Mouse (Mus musculus): Measurements from ENCODE around the gene Lrrc55. TPM values are rescaled to one million over a fixed set of nuclear protein-coding genes. Genes with fewer than 3 reads are reported as not detected.
"Not testable (repeated sequence)": the region's sequence is repeated elsewhere in the genome, so short reads cannot be mapped to it uniquely, and the experiment has no call there.

Gene Lrrc55
- polyA plus RNA-seq (2014; fragmentation: Nextera tagmentation; extraction: Ambion mirVana): 0.09 and 0.33 TPM in 2 replicates

DNA sequence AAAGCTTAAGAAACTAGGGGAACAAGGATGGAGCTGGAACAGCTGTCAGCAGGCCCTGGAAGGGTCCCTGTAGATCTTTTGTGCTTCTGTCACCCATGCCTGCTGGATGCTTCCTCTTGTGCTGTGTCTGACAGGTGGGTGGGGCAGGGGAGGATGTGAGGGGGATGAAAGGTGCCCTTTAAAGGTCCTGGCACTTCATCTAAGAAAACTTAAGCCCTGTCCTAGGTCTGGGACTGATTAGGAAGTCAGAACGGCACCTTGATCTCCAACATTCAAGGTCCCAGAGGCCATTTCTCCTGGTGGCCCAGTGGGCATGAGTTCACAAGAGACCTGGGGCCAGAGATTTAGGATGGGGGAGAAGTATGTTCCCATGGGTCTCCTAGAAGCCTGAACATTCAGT, at the start of gene Lrrc55:
TSS of gene Lrrc55 (minus strand) at position 297 of the 400 bp plus-strand sequence.
- 68% methylated on average over 1 of the region's 1 CpGs for WGBS
- peak within 1 kb of the TSS; percentile 50 for H3K4me2 ChIP-seq
- H3K36me3 ChIP-seq (ENCODE audit: insufficient read depth): no peaks in the 10 kb centered on the region

DNA sequence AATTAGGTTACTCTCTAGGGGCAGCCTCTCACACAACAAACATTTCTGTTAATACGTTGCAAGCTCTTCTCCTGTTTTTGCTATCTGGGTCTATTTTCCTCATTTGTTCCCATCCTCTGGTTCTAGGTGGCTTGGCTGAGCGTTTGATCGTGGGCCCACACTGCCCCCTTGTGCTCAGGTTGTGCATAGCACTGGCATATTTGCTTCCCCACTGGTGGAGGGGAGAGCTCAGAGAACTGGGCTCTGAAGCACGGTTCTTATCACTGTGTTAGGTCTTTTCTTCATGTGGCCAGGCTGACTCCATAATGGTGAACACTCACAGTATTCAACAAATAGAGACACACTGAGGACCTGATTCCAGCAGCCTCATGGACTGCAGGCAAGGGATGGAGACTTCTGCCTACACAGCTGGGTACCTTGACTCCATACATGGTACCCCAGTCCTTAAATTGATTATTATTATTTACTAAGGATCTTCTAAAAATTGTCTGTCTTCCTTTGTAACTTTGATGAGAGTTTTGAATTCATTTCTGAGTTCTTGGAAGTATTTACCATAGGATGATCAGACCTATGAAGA, 49.6 kb upstream of the Lrrc55 start:
- Histone ChIP-seq H3K4me1 (ENCODE audit: insufficient read depth) (no peaks in the 10 kb centered on the region), H3K27ac (ENCODE audit: low read depth) (no peak overlapping the region), H3K9me3 (ENCODE audit: low read depth, low read length) (no peaks in the 10 kb centered on the region), H3K4me2 (no peak overlapping the region), H3K27me3 (ENCODE audit: insufficient read depth, low read length) (no peaks in the 10 kb centered on the region), H3K9ac (no peak overlapping the region), H3K4me3 (ENCODE audit: low read depth, low read length) (no peak overlapping the region), H3K36me3 (ENCODE audit: insufficient read depth) (no peaks in the 10 kb centered on the region)
- peak; percentile 97 for TF ChIP-seq CTCF (IDR thresholded peaks at IDR 0.05; ENCODE audit: low read depth)
- DNase-seq (peak; percentile 91), ATAC-seq (ENCODE audit: insufficient read depth) (peak; percentile 66)
- WGBS: 4% methylated on average over 4 of the region's 4 CpGs

More for the DNA sequence above, at the start of gene Lrrc55:
- Histone ChIP-seq H3K9me3 (ENCODE audit: low read depth, low read length) (no peaks in the 10 kb centered on the region), H3K9ac (no peak within 1 kb of the TSS), H3K4me3 (ENCODE audit: low read depth, low read length) (no peak within 1 kb of the TSS; the same call in 1 of the 2 replicates), H3K4me1 (ENCODE audit: insufficient read depth) (no peaks in the 10 kb centered on the region), H3K27ac (ENCODE audit: low read depth) (no peak within 1 kb of the TSS), H3K27me3 (ENCODE audit: insufficient read depth, low read length) (no peaks in the 10 kb centered on the region)
- DNase-seq (no peak), ATAC-seq (ENCODE audit: insufficient read depth) (no peak)
- no peak for TF ChIP-seq CTCF (IDR thresholded peaks at IDR 0.05; ENCODE audit: low read depth)

DNA sequence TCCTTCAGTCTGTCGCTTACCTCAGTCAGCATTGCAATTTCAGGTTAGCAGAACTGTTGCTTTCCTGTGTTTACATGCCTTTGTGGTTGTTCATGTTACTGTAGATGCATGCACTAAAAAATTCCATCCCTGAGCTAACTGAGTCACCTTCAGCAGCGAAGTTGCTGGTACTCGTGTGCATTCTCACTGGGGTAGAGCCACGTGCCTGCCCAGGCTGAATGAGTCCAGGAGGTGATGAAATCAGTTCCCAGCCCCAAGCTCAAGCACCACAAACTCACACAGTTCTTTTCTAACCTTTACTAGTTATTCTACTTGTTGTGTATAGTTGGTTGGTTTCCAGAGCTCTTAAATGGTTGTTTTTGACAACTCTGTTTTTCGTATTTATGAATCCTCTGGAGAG, 48.7 kb upstream of the Lrrc55 start:
- Histone ChIP-seq H3K4me1 (ENCODE audit: insufficient read depth) (no peaks in the 10 kb centered on the region), H3K4me3 (ENCODE audit: low read depth, low read length) (no peak overlapping the region), H3K9ac (no peak overlapping the region), H3K4me2 (no peak overlapping the region), H3K27me3 (ENCODE audit: insufficient read depth, low read length) (no peaks in the 10 kb centered on the region), H3K36me3 (ENCODE audit: insufficient read depth) (no peaks in the 10 kb centered on the region), H3K27ac (ENCODE audit: low read depth) (no peak overlapping the region), H3K9me3 (ENCODE audit: low read depth, low read length) (no peaks in the 10 kb centered on the region)
- WGBS: 71% methylated on average over 5 of the region's 5 CpGs
- ATAC-seq (ENCODE audit: insufficient read depth) (no peak), DNase-seq (no peak)
- TF ChIP-seq CTCF (IDR thresholded peaks at IDR 0.05; ENCODE audit: low read depth): no peak

DNA sequence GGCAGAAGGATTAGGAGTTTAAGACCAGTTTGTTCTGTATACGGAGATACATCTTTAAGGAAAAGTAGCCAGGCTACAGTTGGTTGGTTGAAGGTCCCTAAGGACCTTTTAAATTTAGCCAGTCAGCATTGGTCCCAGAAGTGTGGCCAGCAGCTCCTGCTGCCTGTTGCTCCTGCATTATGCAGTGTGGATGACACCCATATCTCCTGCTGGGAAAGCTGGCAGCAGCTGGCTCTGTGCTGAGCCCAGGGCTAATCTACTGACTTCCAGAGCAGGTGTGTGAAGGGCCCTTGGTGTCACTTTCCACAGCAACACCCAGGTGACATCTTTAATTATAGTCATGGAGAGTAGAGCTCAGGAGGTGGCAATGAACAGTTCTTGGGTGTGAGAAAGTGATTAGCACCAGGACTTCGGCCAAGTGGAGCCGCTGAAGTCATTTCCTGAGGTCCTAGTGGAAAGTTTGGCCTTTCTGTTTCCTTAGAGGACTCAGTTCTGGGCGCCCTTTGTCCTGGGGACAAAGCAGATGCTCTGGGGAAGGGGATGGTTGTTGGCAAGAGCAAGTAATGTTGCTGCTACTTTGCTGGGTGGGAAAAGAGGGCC, 41.2 kb upstream of the Lrrc55 start:
- Histone ChIP-seq H3K4me2 (no peak overlapping the region), H3K9me3 (ENCODE audit: low read depth, low read length) (no peaks in the 10 kb centered on the region), H3K27ac (ENCODE audit: low read depth) (no peak overlapping the region), H3K9ac (no peak overlapping the region), H3K27me3 (ENCODE audit: insufficient read depth, low read length) (no peaks in the 10 kb centered on the region), H3K4me1 (ENCODE audit: insufficient read depth) (no peaks in the 10 kb centered on the region), H3K4me3 (ENCODE audit: low read depth, low read length) (no peak overlapping the region), H3K36me3 (ENCODE audit: insufficient read depth) (no peaks in the 10 kb centered on the region)
- DNase-seq (peak; percentile 23), ATAC-seq (ENCODE audit: insufficient read depth) (no peak)
- TF ChIP-seq CTCF (IDR thresholded peaks at IDR 0.05; ENCODE audit: low read depth): no peak
- 31% methylated on average over 4 of the region's 4 CpGs for WGBS

DNA sequence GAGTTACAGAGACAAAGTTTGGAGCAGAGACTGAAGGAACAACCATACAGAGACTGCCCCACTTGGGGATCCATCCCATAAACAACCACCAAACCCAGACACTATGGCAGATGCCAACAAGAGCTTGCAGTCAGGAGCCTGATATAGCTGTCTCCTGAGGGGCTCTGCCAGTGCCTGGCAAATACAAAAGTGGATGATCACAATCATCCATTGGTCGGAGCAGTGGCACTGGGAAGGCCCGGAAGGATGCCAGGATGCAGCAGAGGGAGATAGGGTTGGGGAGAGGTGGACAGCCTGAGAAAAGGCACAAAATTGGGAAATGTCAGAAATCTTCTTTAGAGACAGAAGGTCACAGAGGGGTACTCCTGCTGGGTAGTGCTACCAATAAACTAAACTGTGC, 40.2 kb upstream of the Lrrc55 start:
- H3K4me2 ChIP-seq; H3K9ac ChIP-seq; ATAC-seq (ENCODE audit: insufficient read depth); H3K4me3 ChIP-seq (ENCODE audit: low read depth, low read length); H3K36me3 ChIP-seq (ENCODE audit: insufficient read depth); H3K4me1 ChIP-seq (ENCODE audit: insufficient read depth); H3K9me3 ChIP-seq (ENCODE audit: low read depth, low read length); H3K27ac ChIP-seq (ENCODE audit: low read depth); H3K27me3 ChIP-seq (ENCODE audit: insufficient read depth, low read length); DNase-seq: not testable (repeated sequence)
- 87% methylated on average over 2 of the region's 2 CpGs for WGBS

DNA sequence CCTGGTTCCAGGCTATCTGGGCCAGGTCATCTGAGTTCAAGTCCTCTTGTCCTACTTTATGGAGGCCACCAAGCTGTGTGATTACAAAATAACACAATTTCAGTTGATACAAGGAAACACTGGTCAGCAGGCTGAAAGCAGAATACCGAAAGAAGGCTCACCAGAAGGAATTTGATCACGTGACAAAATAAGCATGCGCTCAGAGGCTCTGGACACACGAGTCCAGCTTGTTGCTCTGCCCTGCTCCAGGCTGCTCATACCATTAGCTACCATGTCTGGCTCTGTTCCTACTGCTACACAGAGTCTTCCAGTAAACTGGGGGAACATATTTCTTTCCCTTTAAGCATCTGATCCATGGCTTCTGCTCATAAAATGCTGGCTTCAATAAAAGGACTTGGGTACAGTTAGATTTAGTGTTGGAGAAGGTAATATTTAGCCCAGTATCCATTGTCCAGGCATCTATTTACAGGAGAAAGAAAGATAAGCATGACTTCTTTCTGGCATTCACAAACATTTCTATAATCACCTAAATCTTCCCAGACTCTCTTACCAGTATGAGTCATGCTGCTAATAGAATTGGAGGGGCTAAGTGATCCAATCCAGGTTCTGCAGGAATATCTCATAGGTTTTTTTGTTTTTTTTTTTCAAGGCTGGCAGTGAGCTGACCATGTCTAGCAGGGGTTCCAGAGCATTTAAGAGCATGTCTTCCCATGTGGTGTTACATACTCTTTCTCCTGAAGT, 33.9 kb upstream of the Lrrc55 start:
- no peaks in the 10 kb centered on the region for H3K9me3 ChIP-seq (ENCODE audit: low read depth, low read length)
- H3K36me3 ChIP-seq (ENCODE audit: insufficient read depth): no peaks in the 10 kb centered on the region
- H3K9ac ChIP-seq: no peak overlapping the region
- no peak overlapping the region for H3K27ac ChIP-seq (ENCODE audit: low read depth)
- H3K4me2 ChIP-seq: no peak overlapping the region
- H3K4me1 ChIP-seq (ENCODE audit: insufficient read depth): no peaks in the 10 kb centered on the region
- TF ChIP-seq CTCF (IDR thresholded peaks at IDR 0.05; ENCODE audit: low read depth): no peak
- no peaks in the 10 kb centered on the region for H3K27me3 ChIP-seq (ENCODE audit: insufficient read depth, low read length)
- WGBS: 57% methylated on average over 4 of the region's 4 CpGs
- DNase-seq: no peak
- no peak overlapping the region for H3K4me3 ChIP-seq (ENCODE audit: low read depth, low read length)
- ATAC-seq (ENCODE audit: insufficient read depth): no peak

DNA sequence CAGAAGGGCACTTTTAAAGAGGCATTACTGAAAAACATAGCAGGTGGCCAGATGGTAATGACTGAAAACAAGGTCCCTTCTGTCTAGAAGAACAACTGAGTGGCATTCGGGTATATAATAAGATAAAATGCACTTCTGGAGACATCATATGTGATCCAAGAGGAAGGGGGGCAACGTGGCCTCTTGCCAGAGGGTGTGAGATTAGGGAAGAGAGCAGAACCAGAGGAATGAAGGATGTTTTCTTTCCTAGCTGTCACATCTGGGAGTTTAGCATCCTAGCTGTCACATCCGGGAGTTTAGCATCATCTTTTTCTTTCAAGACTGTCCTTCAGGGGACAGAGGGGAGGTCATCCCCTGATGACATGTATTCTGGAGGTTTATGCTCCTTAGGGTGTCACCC, 32.6 kb upstream of the Lrrc55 start:
- WGBS: 53% methylated on average over 3 of the region's 3 CpGs
- no peak overlapping the region for H3K4me2 ChIP-seq
- no peak overlapping the region for H3K27ac ChIP-seq (ENCODE audit: low read depth)
- H3K36me3 ChIP-seq (ENCODE audit: insufficient read depth): no peaks in the 10 kb centered on the region
- no peaks in the 10 kb centered on the region for H3K9me3 ChIP-seq (ENCODE audit: low read depth, low read length)
- no peak for TF ChIP-seq CTCF (IDR thresholded peaks at IDR 0.05; ENCODE audit: low read depth)
- H3K4me3 ChIP-seq (ENCODE audit: low read depth, low read length): no peak overlapping the region
- ATAC-seq (ENCODE audit: insufficient read depth) (no peak), DNase-seq (no peak)
- no peaks in the 10 kb centered on the region for H3K27me3 ChIP-seq (ENCODE audit: insufficient read depth, low read length)
- no peak overlapping the region for H3K9ac ChIP-seq
- H3K4me1 ChIP-seq (ENCODE audit: insufficient read depth): no peaks in the 10 kb centered on the region
